Mouse (Mus musculus): ENCODE data around the gene Aff4.
"Not testable (repeated sequence)": the region's sequence is repeated elsewhere in the genome, so short reads cannot be mapped to it uniquely, and the experiment has no call there.

The Aff4 gene

GRCm38 (mm10) chr11:53350291-53351223 is at the start of gene Aff4:
TSS of gene Aff4 (plus strand) at chr11:53350833.
- peak; percentile 88 for DNase-seq (ENCODE audit: low spot score)

GRCm38 (mm10) chr11:53301167-53301515 is 49.5 kb upstream of the Aff4 start:
- no peak for DNase-seq (ENCODE audit: low spot score)

- no peak for DNase-seq (ENCODE audit: low spot score)
These were observed 46.4 kb upstream of the Aff4 start for GRCm38 (mm10) chr11:53304044-53304840.

- no peak for DNase-seq (ENCODE audit: low spot score)
These were observed 43.7 kb upstream of the Aff4 start for GRCm38 (mm10) chr11:53306965-53307364.

GRCm38 (mm10) chr11:53307558-53308065 is 43.0 kb upstream of the Aff4 start:
- peak; percentile 62 for DNase-seq (ENCODE audit: low spot score)

- DNase-seq (ENCODE audit: low spot score): peak; percentile 60
These were observed 42.3 kb upstream of the Aff4 start for GRCm38 (mm10) chr11:53308251-53308864.

- DNase-seq (ENCODE audit: low spot score): peak; percentile 52
These were observed 41.7 kb upstream of the Aff4 start for GRCm38 (mm10) chr11:53308884-53309310.

- DNase-seq (ENCODE audit: low spot score): no peak
These were observed 39.2 kb upstream of the Aff4 start for GRCm38 (mm10) chr11:53311385-53311784.

- not testable (repeated sequence) for DNase-seq (ENCODE audit: low spot score)
These were observed 37.8 kb upstream of the Aff4 start for GRCm38 (mm10) chr11:53312823-53313222.

GRCm38 (mm10) chr11:53314770-53315173 is 35.9 kb upstream of the Aff4 start:
- no peak for DNase-seq (ENCODE audit: low spot score)

- no peak for DNase-seq (ENCODE audit: low spot score)
These were observed 33.6 kb upstream of the Aff4 start for GRCm38 (mm10) chr11:53316996-53317395.

- no peak for DNase-seq (ENCODE audit: low spot score)
These were observed 32.6 kb upstream of the Aff4 start for GRCm38 (mm10) chr11:53318041-53318440.

GRCm38 (mm10) chr11:53318568-53318967 is 32.1 kb upstream of the Aff4 start:
- DNase-seq (ENCODE audit: low spot score): not testable (repeated sequence)

GRCm38 (mm10) chr11:53319867-53320266 is 30.8 kb upstream of the Aff4 start:
- not testable (repeated sequence) for DNase-seq (ENCODE audit: low spot score)

- DNase-seq (ENCODE audit: low spot score): peak; percentile 88
These were observed 26.1 kb upstream of the Aff4 start, which contains the start of gene Zcchc10 for GRCm38 (mm10) chr11:53324512-53324968. TSS of gene Zcchc10 (plus strand) at chr11:53324679.

GRCm38 (mm10) chr11:53330325-53330724 is 20.3 kb upstream of the Aff4 start:
- DNase-seq (ENCODE audit: low spot score): no peak

GRCm38 (mm10) chr11:53331121-53331520 is 19.5 kb upstream of the Aff4 start:
- no peak for DNase-seq (ENCODE audit: low spot score)

GRCm38 (mm10) chr11:53332076-53332680 is 18.5 kb upstream of the Aff4 start:
- DNase-seq (ENCODE audit: low spot score): no peak

- DNase-seq (ENCODE audit: low spot score): no peak
These were observed 15.0 kb upstream of the Aff4 start for GRCm38 (mm10) chr11:53335505-53336181.

- DNase-seq (ENCODE audit: low spot score): no peak
These were observed 14.5 kb upstream of the Aff4 start for GRCm38 (mm10) chr11:53336182-53336571.

GRCm38 (mm10) chr11:53336924-53337323 is 13.7 kb upstream of the Aff4 start:
- DNase-seq (ENCODE audit: low spot score): no peak

All from testis, postnatal 14 days (tissue).